Mouse (Mus musculus): ENCODE data around the gene Atg9a.
"Not testable (repeated sequence)": the region's sequence is repeated elsewhere in the genome, so short reads cannot be mapped to it uniquely, and the experiment has no call there.

The Atg9a gene

GRCm38 (mm10) chr1:75191622-75192402 lies at the start of gene Atg9a, which contains the start of gene Ankzf1:
TSS of gene Atg9a (minus strand) at chr1:75192196.
TSS of gene Ankzf1 (plus strand) at chr1:75192151.
- DNase-seq (ENCODE audit: low spot score): peak; percentile 99

- DNase-seq (ENCODE audit: low spot score): no peak
Observed at GRCm38 (mm10) chr1:75239591-75239990, 47.6 kb upstream of the Atg9a start.

- DNase-seq (ENCODE audit: low spot score): peak; percentile 94
Observed at GRCm38 (mm10) chr1:75236117-75237050, 44.4 kb upstream of the Atg9a start, which contains the start of gene Dnajb2. TSS of gene Dnajb2 (plus strand) at chr1:75236406.

GRCm38 (mm10) chr1:75234606-75235005 lies 42.6 kb upstream of the Atg9a start:
- DNase-seq (ENCODE audit: low spot score): peak; percentile 56

GRCm38 (mm10) chr1:75232489-75232888 lies 40.5 kb upstream of the Atg9a start:
- not testable (repeated sequence) for DNase-seq (ENCODE audit: low spot score)

GRCm38 (mm10) chr1:75231664-75232152 lies 39.7 kb upstream of the Atg9a start, which contains the start of gene A630095N17Rik:
TSS of gene A630095N17Rik (minus strand) at chr1:75232102.
- no peak for DNase-seq (ENCODE audit: low spot score)

- DNase-seq (ENCODE audit: low spot score): no peak
Observed at GRCm38 (mm10) chr1:75231224-75231623, 39.2 kb upstream of the Atg9a start.

GRCm38 (mm10) chr1:75230335-75230994 lies 38.5 kb upstream of the Atg9a start:
- DNase-seq (ENCODE audit: low spot score): no peak

- no peak for DNase-seq (ENCODE audit: low spot score)
Observed at GRCm38 (mm10) chr1:75229158-75229557, 37.2 kb upstream of the Atg9a start.

GRCm38 (mm10) chr1:75227653-75228052 lies 35.7 kb upstream of the Atg9a start:
- no peak for DNase-seq (ENCODE audit: low spot score)

GRCm38 (mm10) chr1:75226138-75226537 lies 34.1 kb upstream of the Atg9a start:
- DNase-seq (ENCODE audit: low spot score): no peak

- DNase-seq (ENCODE audit: low spot score): no peak
Observed at GRCm38 (mm10) chr1:75225473-75225872, 33.5 kb upstream of the Atg9a start.

- DNase-seq (ENCODE audit: low spot score): no peak
Observed at GRCm38 (mm10) chr1:75223532-75223931, 31.5 kb upstream of the Atg9a start.

- no peak for DNase-seq (ENCODE audit: low spot score)
Observed at GRCm38 (mm10) chr1:75222926-75223325, 30.9 kb upstream of the Atg9a start.

- no peak for DNase-seq (ENCODE audit: low spot score)
Observed at GRCm38 (mm10) chr1:75221538-75221937, 29.5 kb upstream of the Atg9a start.

GRCm38 (mm10) chr1:75219531-75219930 lies 27.5 kb upstream of the Atg9a start, which contains the start of gene Tuba4a:
TSS of gene Tuba4a (minus strand) at chr1:75219865.
- DNase-seq (ENCODE audit: low spot score): no peak

GRCm38 (mm10) chr1:75219078-75219477 lies 27.1 kb upstream of the Atg9a start:
- peak; percentile 91 for DNase-seq (ENCODE audit: low spot score)

- DNase-seq (ENCODE audit: low spot score): no peak
Observed at GRCm38 (mm10) chr1:75218227-75219001, 26.4 kb upstream of the Atg9a start.

- DNase-seq (ENCODE audit: low spot score): no peak
Observed at GRCm38 (mm10) chr1:75217893-75218226, 25.9 kb upstream of the Atg9a start.

GRCm38 (mm10) chr1:75216797-75217585 lies 25.0 kb upstream of the Atg9a start:
- DNase-seq (ENCODE audit: low spot score): no peak

Measured in yolk sac, embryonic 10.5 days (tissue).